Mouse (Mus musculus): ENCODE measurements at regions not wholly inside any gene's neighbourhood (a gene's known extent, or its start where the extent isn't known, plus 50 kb on each side); places are given as distances from the start of the nearest gene placed in this dataset.

GRCm38 (mm10) chr12:25376451-25376850 is 279.5 kb upstream of the Id2 start:
- Histone ChIP-seq H3K27me3 (replicated peaks; ENCODE audit: control insufficient read depth, insufficient read depth, low read length) (no peaks in the 10 kb centered on the region), H3K4me1 (ENCODE audit: control insufficient read depth, insufficient read depth, low read length) (0 out of 2 replicates have a peak, but pooled peaks cover 5% of the 10 kb centered on the region), H3K4me2 (ENCODE audit: low read depth, low read length) (no peak overlapping the region), H3K9me3 (ENCODE audit: control insufficient read depth, low read length) (no peaks in the 10 kb centered on the region), H3K27ac (replicated peaks; ENCODE audit: low read depth, low read length) (no peak overlapping the region), H3K4me3 (ENCODE audit: low read depth, low read length) (no peak overlapping the region), H3K36me3 (ENCODE audit: control insufficient read depth, insufficient read depth, low read length) (no peaks in the 10 kb centered on the region), H3K9ac (ENCODE audit: low read depth, low read length) (no peak overlapping the region)
- ATAC-seq (ENCODE audit: low read depth) (no peak), DNase-seq (ENCODE audit: low spot score) (no peak)
- 42% methylated on average over 8 of the region's 8 CpGs for WGBS

GRCm38 (mm10) chr12:25367541-25367940 is 270.6 kb upstream of the Id2 start:
- no peaks in the 10 kb centered on the region for H3K27me3 ChIP-seq (replicated peaks; ENCODE audit: control insufficient read depth, insufficient read depth, low read length)
- DNase-seq (ENCODE audit: low spot score) = no peak
- 84% methylated on average over 1 of the region's 1 CpGs for WGBS
- H3K27ac ChIP-seq (replicated peaks; ENCODE audit: low read depth, low read length) = no peak overlapping the region
- no peak overlapping the region for H3K4me3 ChIP-seq (ENCODE audit: low read depth, low read length)
- H3K9me3 ChIP-seq (ENCODE audit: control insufficient read depth, low read length) = no peaks in the 10 kb centered on the region
- H3K4me2 ChIP-seq (ENCODE audit: low read depth, low read length) = no peak overlapping the region
- H3K9ac ChIP-seq (ENCODE audit: low read depth, low read length) = no peak overlapping the region
- no peaks in the 10 kb centered on the region for H3K4me1 ChIP-seq (ENCODE audit: control insufficient read depth, insufficient read depth, low read length)
- H3K36me3 ChIP-seq (ENCODE audit: control insufficient read depth, insufficient read depth, low read length) = no peaks in the 10 kb centered on the region
- ATAC-seq (ENCODE audit: low read depth) = no peak

GRCm38 (mm10) chr12:25365600-25366267 is 268.8 kb upstream of the Id2 start:
- Histone ChIP-seq H3K36me3 (ENCODE audit: control insufficient read depth, insufficient read depth, low read length) (no peaks in the 10 kb centered on the region), H3K4me2 (ENCODE audit: low read depth, low read length) (no peak overlapping the region), H3K4me1 (ENCODE audit: control insufficient read depth, insufficient read depth, low read length) (no peaks in the 10 kb centered on the region), H3K9ac (ENCODE audit: low read depth, low read length) (no peak overlapping the region), H3K27ac (replicated peaks; ENCODE audit: low read depth, low read length) (no peak overlapping the region), H3K27me3 (replicated peaks; ENCODE audit: control insufficient read depth, insufficient read depth, low read length) (no peaks in the 10 kb centered on the region), H3K4me3 (ENCODE audit: low read depth, low read length) (no peak overlapping the region), H3K9me3 (ENCODE audit: control insufficient read depth, low read length) (no peaks in the 10 kb centered on the region)
- 49% methylated on average over 3 of the region's 3 CpGs for WGBS
- ATAC-seq (ENCODE audit: low read depth) (no peak), DNase-seq (ENCODE audit: low spot score) (no peak)

GRCm38 (mm10) chr12:25364966-25365568 is 268.1 kb upstream of the Id2 start:
- Histone ChIP-seq H3K27ac (replicated peaks; ENCODE audit: low read depth, low read length) (no peak overlapping the region), H3K27me3 (replicated peaks; ENCODE audit: control insufficient read depth, insufficient read depth, low read length) (no peaks in the 10 kb centered on the region), H3K4me3 (ENCODE audit: low read depth, low read length) (no peak overlapping the region), H3K36me3 (ENCODE audit: control insufficient read depth, insufficient read depth, low read length) (no peaks in the 10 kb centered on the region), H3K4me1 (ENCODE audit: control insufficient read depth, insufficient read depth, low read length) (no peaks in the 10 kb centered on the region), H3K9me3 (ENCODE audit: control insufficient read depth, low read length) (no peaks in the 10 kb centered on the region), H3K9ac (ENCODE audit: low read depth, low read length) (no peak overlapping the region), H3K4me2 (ENCODE audit: low read depth, low read length) (no peak overlapping the region)
- ATAC-seq (ENCODE audit: low read depth) (no peak), DNase-seq (ENCODE audit: low spot score) (peak; percentile 24)
- WGBS = 63% methylated on average over 7 of the region's 7 CpGs

- 85% methylated on average over 9 of the region's 9 CpGs for WGBS
- Histone ChIP-seq H3K36me3 (ENCODE audit: control insufficient read depth, insufficient read depth, low read length) (no peaks in the 10 kb centered on the region), H3K27ac (replicated peaks; ENCODE audit: low read depth, low read length) (no peak overlapping the region), H3K27me3 (replicated peaks; ENCODE audit: control insufficient read depth, insufficient read depth, low read length) (no peaks in the 10 kb centered on the region), H3K4me1 (ENCODE audit: control insufficient read depth, insufficient read depth, low read length) (no peaks in the 10 kb centered on the region), H3K9ac (ENCODE audit: low read depth, low read length) (no peak overlapping the region), H3K9me3 (ENCODE audit: control insufficient read depth, low read length) (no peaks in the 10 kb centered on the region), H3K4me2 (ENCODE audit: low read depth, low read length) (no peak overlapping the region), H3K4me3 (ENCODE audit: low read depth, low read length) (no peak overlapping the region)
- ATAC-seq (ENCODE audit: low read depth) (no peak), DNase-seq (ENCODE audit: low spot score) (no peak)
Observed at GRCm38 (mm10) chr12:25363839-25364238, 266.9 kb upstream of the Id2 start.

GRCm38 (mm10) chr12:25363341-25363740 is 266.4 kb upstream of the Id2 start:
- Histone ChIP-seq H3K4me1 (ENCODE audit: control insufficient read depth, insufficient read depth, low read length) (no peaks in the 10 kb centered on the region), H3K27me3 (replicated peaks; ENCODE audit: control insufficient read depth, insufficient read depth, low read length) (no peaks in the 10 kb centered on the region), H3K9me3 (ENCODE audit: control insufficient read depth, low read length) (no peaks in the 10 kb centered on the region), H3K27ac (replicated peaks; ENCODE audit: low read depth, low read length) (no peak overlapping the region), H3K4me2 (ENCODE audit: low read depth, low read length) (no peak overlapping the region), H3K4me3 (ENCODE audit: low read depth, low read length) (no peak overlapping the region), H3K9ac (ENCODE audit: low read depth, low read length) (no peak overlapping the region), H3K36me3 (ENCODE audit: control insufficient read depth, insufficient read depth, low read length) (no peaks in the 10 kb centered on the region)
- no peak for ATAC-seq (ENCODE audit: low read depth)
- DNase-seq (ENCODE audit: low spot score) = no peak
- WGBS = 72% methylated on average over 3 of the region's 3 CpGs

GRCm38 (mm10) chr12:25362771-25363170 is 265.8 kb upstream of the Id2 start:
- Histone ChIP-seq H3K9ac (ENCODE audit: low read depth, low read length) (no peak overlapping the region), H3K36me3 (ENCODE audit: control insufficient read depth, insufficient read depth, low read length) (no peaks in the 10 kb centered on the region), H3K27me3 (replicated peaks; ENCODE audit: control insufficient read depth, insufficient read depth, low read length) (no peaks in the 10 kb centered on the region), H3K4me2 (ENCODE audit: low read depth, low read length) (no peak overlapping the region), H3K4me1 (ENCODE audit: control insufficient read depth, insufficient read depth, low read length) (no peaks in the 10 kb centered on the region), H3K4me3 (ENCODE audit: low read depth, low read length) (no peak overlapping the region), H3K9me3 (ENCODE audit: control insufficient read depth, low read length) (no peaks in the 10 kb centered on the region), H3K27ac (replicated peaks; ENCODE audit: low read depth, low read length) (no peak overlapping the region)
- DNase-seq (ENCODE audit: low spot score) (no peak), ATAC-seq (ENCODE audit: low read depth) (no peak)
- WGBS = 94% methylated on average over 4 of the region's 4 CpGs

GRCm38 (mm10) chr12:25360726-25361125 is 263.8 kb upstream of the Id2 start:
- Histone ChIP-seq H3K9me3 (ENCODE audit: control insufficient read depth, low read length) (no peaks in the 10 kb centered on the region), H3K4me1 (ENCODE audit: control insufficient read depth, insufficient read depth, low read length) (no peaks in the 10 kb centered on the region), H3K9ac (ENCODE audit: low read depth, low read length) (no peak overlapping the region), H3K27me3 (replicated peaks; ENCODE audit: control insufficient read depth, insufficient read depth, low read length) (no peaks in the 10 kb centered on the region), H3K4me3 (ENCODE audit: low read depth, low read length) (no peak overlapping the region), H3K27ac (replicated peaks; ENCODE audit: low read depth, low read length) (no peak overlapping the region), H3K36me3 (ENCODE audit: control insufficient read depth, insufficient read depth, low read length) (no peaks in the 10 kb centered on the region), H3K4me2 (ENCODE audit: low read depth, low read length) (no peak overlapping the region)
- 92% methylated on average over 2 of the region's 2 CpGs for WGBS
- no peak for DNase-seq (ENCODE audit: low spot score)
- no peak for ATAC-seq (ENCODE audit: low read depth)

- Histone ChIP-seq H3K27me3 (replicated peaks; ENCODE audit: control insufficient read depth, insufficient read depth, low read length) (no peaks in the 10 kb centered on the region), H3K4me2 (ENCODE audit: low read depth, low read length) (no peak overlapping the region), H3K9me3 (ENCODE audit: control insufficient read depth, low read length) (no peaks in the 10 kb centered on the region), H3K36me3 (ENCODE audit: control insufficient read depth, insufficient read depth, low read length) (no peaks in the 10 kb centered on the region), H3K9ac (ENCODE audit: low read depth, low read length) (no peak overlapping the region), H3K4me3 (ENCODE audit: low read depth, low read length) (no peak overlapping the region), H3K27ac (replicated peaks; ENCODE audit: low read depth, low read length) (no peak overlapping the region), H3K4me1 (ENCODE audit: control insufficient read depth, insufficient read depth, low read length) (no peaks in the 10 kb centered on the region)
- 81% methylated on average over 5 of the region's 5 CpGs for WGBS
- DNase-seq (ENCODE audit: low spot score) (no peak), ATAC-seq (ENCODE audit: low read depth) (no peak)
Observed at GRCm38 (mm10) chr12:25359931-25360330, 263.0 kb upstream of the Id2 start.

Data from embryonic facial prominence, embryonic 14.5 days (tissue).